Mouse (Mus musculus) CH12.LX (cell line): ENCODE results near the gene Rpl3.

Experiments used
- CTCF ChIP-seq, 2 experiments: IDR thresholded peaks in 1 of 2; conservative IDR thresholded peaks in 1 of 2; 2 replicates each; pipeline ENCODE4 v1.5.1; 2011 to 2012; ENCODE audit warnings: low read depth in 2 of 2, low read length in 2 of 2, improper control_type of control experiment in 1 of 2, inconsistent platforms in 1 of 2, mild to moderate bottlenecking in 1 of 2, moderate library complexity in 1 of 2
- EP300 ChIP-seq: IDR thresholded peaks from 2 replicates; pipeline ENCODE4 v1.6.1; 2011; ENCODE audit warnings: low read length, improper control_type of control experiment
- ETS1 ChIP-seq: conservative IDR thresholded peaks from 2 replicates; pipeline ENCODE4 v1.6.1; 2012; ENCODE audit warnings: low read depth, mild to moderate bottlenecking, inconsistent platforms, low read length, improper control_type of control experiment, moderate library complexity
- HCFC1 ChIP-seq: IDR thresholded peaks from 2 replicates; pipeline ENCODE4 v1.6.1; 2012; ENCODE audit warnings: low read depth, mild to moderate bottlenecking, inconsistent platforms, low read length, improper control_type of control experiment
- MEF2A ChIP-seq: IDR thresholded peaks from 2 replicates; pipeline ENCODE4 v1.6.1; 2014; ENCODE audit warnings: low read depth, mild to moderate bottlenecking, inconsistent platforms, low read length, improper control_type of control experiment, borderline replicate concordance
- MXI1 ChIP-seq: IDR thresholded peaks from 2 replicates; pipeline ENCODE4 v1.6.1; 2011; ENCODE audit warnings: mild to moderate bottlenecking, low read depth, low read length, improper control_type of control experiment
- POLR2A ChIP-seq: IDR thresholded peaks from 2 replicates; pipeline ENCODE4 v1.6.1; 2011; ENCODE audit warnings: low read depth, mild to moderate bottlenecking, improper control_type of control experiment, low read length
- POLR2AphosphoS2 ChIP-seq: IDR thresholded peaks from 2 replicates; pipeline ENCODE4 v1.6.1; 2011; ENCODE audit warnings: low read depth, low read length, improper control_type of control experiment
- SIN3A ChIP-seq: IDR thresholded peaks from 2 replicates; pipeline ENCODE4 v1.6.1; 2012; ENCODE audit warnings: low read length, improper control_type of control experiment, inconsistent platforms
- TBP ChIP-seq: conservative IDR thresholded peaks from 2 replicates; pipeline ENCODE4 v1.6.1; 2011; ENCODE audit warnings: low read depth, low read length, improper control_type of control experiment
- UBTF ChIP-seq: IDR thresholded peaks from 2 replicates; pipeline ENCODE4 v1.6.1; 2012; ENCODE audit warnings: low read depth, mild to moderate bottlenecking, inconsistent platforms, low read length, improper control_type of control experiment, moderate library complexity
- USF1 ChIP-seq: IDR thresholded peaks from 2 replicates; pipeline ENCODE4 v1.6.1; 2014; ENCODE audit warnings: low read depth, mild to moderate bottlenecking, inconsistent platforms, low read length, improper control_type of control experiment
- ZNF384 ChIP-seq: IDR thresholded peaks from 2 replicates; pipeline ENCODE4 v1.6.1; 2012; ENCODE audit warnings: low read depth, low read length, improper control_type of control experiment, inconsistent platforms

- TF ChIP-seq SIN3A (no peak), POLR2A (no peak), MEF2A (no peak), CTCF (conservative IDR thresholded peaks at IDR 0.05 in 1 of 2, IDR thresholded peaks at IDR 0.05 in 1 of 2; ENCODE audit: low read depth in 2 of 2, low read length in 2 of 2) (no peak), POLR2AphosphoS2 (no peak), USF1 (no peak), ETS1 (no peak), ZNF384 (no peak), HCFC1 (no peak), UBTF (no peak), EP300 (no peak), TBP (no peak), MXI1 (no peak)
These were observed 24.5 kb upstream of the Rpl3 start for GRCm38 (mm10) chr15:80115866-80116794.
